Mouse (Mus musculus): ENCODE measurements around the gene Gm49388. TPM values are rescaled to one million over a fixed set of nuclear protein-coding genes. Genes with fewer than 3 reads are reported as not detected.

Gm49388 gene
- polyA plus RNA-seq, 1 experiment, result 1.4 TPM

DNA sequence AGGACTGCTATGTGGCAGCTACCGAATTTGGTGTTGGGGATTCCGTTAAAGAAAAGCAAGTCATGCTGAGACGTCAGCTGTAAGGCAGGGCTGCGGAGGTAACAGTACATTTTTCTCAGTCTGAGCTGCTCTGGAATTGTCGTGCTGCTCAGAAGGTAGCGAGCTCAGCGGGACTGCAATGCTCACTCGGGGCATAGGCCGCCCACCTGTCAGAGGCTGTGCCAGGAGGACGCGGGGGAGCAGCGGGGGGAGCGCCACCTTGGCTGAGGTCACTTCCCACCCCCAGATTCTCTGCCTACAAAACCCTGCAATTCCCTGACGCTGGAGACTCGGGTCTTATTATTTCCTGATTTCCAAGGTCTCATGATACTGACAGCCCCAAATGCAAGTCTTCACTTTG is 55.5 kb downstream of the Gm49388 start:
- TF ChIP-seq MYOD1 (IDR thresholded peaks at IDR 0.05; ENCODE audit: control insufficient read depth in 1 of 3, insufficient read length in 2 of 3, low read depth in 2 of 3) (peak in 2 of 3 experiments; percentile 11 to 60), MYOG (IDR thresholded peaks at IDR 0.05; ENCODE audit: control insufficient read depth in 1 of 3, insufficient read depth in 1 of 3, insufficient read length in 2 of 3, low read depth in 2 of 3) (peak in 1 of 3 experiments; percentile 30), REST (IDR thresholded peaks at IDR 0.05; ENCODE audit: insufficient read depth, insufficient read length) (no peak)
- Histone ChIP-seq H3K36me3 (ENCODE audit: control insufficient read depth, insufficient read depth) (peaks cover 16% of the 10 kb centered on the region), H3K27me3 (ENCODE audit: control insufficient read depth, insufficient read depth, insufficient read length) (no peaks in the 10 kb centered on the region), H3K4me3 (peak overlapping the region; percentile 94), H3K4me2 (ENCODE audit: low read depth) (peak overlapping the region; percentile 88), H3K79me2 (ENCODE audit: control insufficient read depth, insufficient read depth) (peaks cover 8% of the 10 kb centered on the region), H3ac (ENCODE audit: control insufficient read depth, insufficient read length) (peak overlapping the region; percentile 28)

DNA sequence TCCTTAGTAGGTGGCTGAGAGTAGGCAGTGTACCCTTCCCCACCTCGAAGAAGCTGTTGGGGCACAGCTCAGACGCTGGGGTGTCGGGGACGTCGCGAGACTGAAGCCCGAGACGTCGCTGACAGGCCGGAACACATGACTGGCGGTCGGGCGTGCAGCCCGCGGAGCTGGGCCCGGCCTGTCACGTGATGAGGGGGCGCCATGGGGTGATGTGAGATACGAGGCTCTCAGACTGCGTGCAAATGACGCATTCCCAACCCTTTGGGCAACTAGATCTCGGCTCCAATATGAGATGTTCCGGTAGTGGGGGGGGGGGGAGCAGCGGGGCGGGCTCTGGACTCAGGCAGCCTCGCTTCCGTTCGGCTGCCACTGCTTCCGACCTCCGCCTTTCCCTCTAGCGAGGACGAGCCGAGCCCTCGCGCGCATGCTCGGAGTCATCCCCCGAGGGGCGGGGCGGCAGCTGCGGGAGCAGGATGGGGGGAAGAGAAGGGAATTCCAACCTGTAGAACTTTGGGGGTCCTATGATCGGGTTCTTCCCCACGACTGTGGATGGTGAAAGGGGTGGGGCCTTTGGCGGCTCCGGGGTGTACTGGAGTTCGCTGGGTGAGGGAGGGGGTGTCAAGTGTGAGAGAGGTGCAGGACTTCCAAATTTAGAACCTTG is 56.1 kb downstream of the Gm49388 start:
- TF ChIP-seq MYOD1 (IDR thresholded peaks at IDR 0.05; ENCODE audit: control insufficient read depth in 1 of 3, insufficient read length in 2 of 3, low read depth in 2 of 3), result peak in 2 of 3 experiments; percentile 58 to 65
- peak; percentile 92 for TF ChIP-seq MAX (IDR thresholded peaks at IDR 0.05; ENCODE audit: low read depth)
- peak; percentile 62 for TF ChIP-seq E2F4 (IDR thresholded peaks at IDR 0.05; ENCODE audit: insufficient read depth)
- no peak for TF ChIP-seq TCF12 (IDR thresholded peaks at IDR 0.05; ENCODE audit: insufficient read depth, poor library complexity, severe bottlenecking)
- peak in 2 of 3 experiments; percentile 37 to 58 for TF ChIP-seq MYOG (IDR thresholded peaks at IDR 0.05; ENCODE audit: control insufficient read depth in 1 of 3, insufficient read depth in 1 of 3, insufficient read length in 2 of 3, low read depth in 2 of 3)
- TF ChIP-seq POLR2AphosphoS2 (IDR thresholded peaks at IDR 0.05; ENCODE audit: insufficient read length, low read depth), result peak; percentile 81
- TF ChIP-seq REST (IDR thresholded peaks at IDR 0.05; ENCODE audit: insufficient read depth, insufficient read length), result no peak
- TF ChIP-seq POLR2A (IDR thresholded peaks at IDR 0.05; ENCODE audit: insufficient read length, low read depth), result peak; percentile 75
- peak; percentile 89 for TF ChIP-seq USF1 (IDR thresholded peaks at IDR 0.05; ENCODE audit: low read depth)
- no peak for TF ChIP-seq SRF (IDR thresholded peaks at IDR 0.05; ENCODE audit: control insufficient read depth, insufficient read length, low read depth)
- TF ChIP-seq CEBPB (IDR thresholded peaks at IDR 0.05; ENCODE audit: insufficient read depth, poor library complexity, severe bottlenecking), result no peak
- TF ChIP-seq TCF3 (IDR thresholded peaks at IDR 0.05; ENCODE audit: insufficient read length, low read depth), result no peak
- H3K27me3 ChIP-seq (ENCODE audit: control insufficient read depth, insufficient read depth, insufficient read length), result no peaks in the 10 kb centered on the region
- peaks cover 21% of the 10 kb centered on the region for H3K36me3 ChIP-seq (ENCODE audit: control insufficient read depth, insufficient read depth)

GRCm38 (mm10) chr7:127842001-127842718 is 56.8 kb downstream of the Gm49388 start:
- Histone ChIP-seq H3K27me3 (ENCODE audit: control insufficient read depth, insufficient read depth, insufficient read length) (no peaks in the 10 kb centered on the region), H3K36me3 (ENCODE audit: control insufficient read depth, insufficient read depth) (peaks cover 24% of the 10 kb centered on the region), H3K4me3 (peak overlapping the region; percentile 94), H3K4me2 (ENCODE audit: low read depth) (peak overlapping the region; percentile 89), H3K79me2 (ENCODE audit: control insufficient read depth, insufficient read depth) (peaks cover 8% of the 10 kb centered on the region), H3ac (ENCODE audit: control insufficient read depth, insufficient read length) (peak overlapping the region; percentile 28)
- TF ChIP-seq MAX (IDR thresholded peaks at IDR 0.05; ENCODE audit: low read depth) (no peak), POLR2AphosphoS2 (IDR thresholded peaks at IDR 0.05; ENCODE audit: insufficient read length, low read depth) (peak; percentile 86), POLR2A (IDR thresholded peaks at IDR 0.05; ENCODE audit: insufficient read length, low read depth) (peak; percentile 63)

More for the DNA sequence above, 56.1 kb downstream of the Gm49388 start:
- Histone ChIP-seq H3K4me2 (ENCODE audit: low read depth) (peak overlapping the region; percentile 89), H3ac (ENCODE audit: control insufficient read depth, insufficient read length) (peak overlapping the region; percentile 28), H3K79me2 (ENCODE audit: control insufficient read depth, insufficient read depth) (peaks cover 8% of the 10 kb centered on the region), H3K4me3 (peak overlapping the region; percentile 94)

GRCm38 (mm10) chr7:127849973-127850875 is 64.8 kb downstream of the Gm49388 start:
- H3ac ChIP-seq (ENCODE audit: control insufficient read depth, insufficient read length), result no peak overlapping the region
- no peaks in the 10 kb centered on the region for H3K27me3 ChIP-seq (ENCODE audit: control insufficient read depth, insufficient read depth, insufficient read length)
- peak overlapping the region; percentile 85 for H3K4me2 ChIP-seq (ENCODE audit: low read depth)
- H3K36me3 ChIP-seq (ENCODE audit: control insufficient read depth, insufficient read depth), result peaks cover 13% of the 10 kb centered on the region
- TF ChIP-seq POLR2A (IDR thresholded peaks at IDR 0.05; ENCODE audit: insufficient read length, low read depth), result peak; percentile 52
- TF ChIP-seq MYOG (IDR thresholded peaks at IDR 0.05; ENCODE audit: control insufficient read depth in 1 of 3, insufficient read depth in 1 of 3, insufficient read length in 2 of 3, low read depth in 2 of 3), result peak in 2 of 3 experiments; percentile 35 to 37
- TF ChIP-seq E2F4 (IDR thresholded peaks at IDR 0.05; ENCODE audit: insufficient read depth), result no peak
- TF ChIP-seq MYOD1 (IDR thresholded peaks at IDR 0.05; ENCODE audit: control insufficient read depth in 1 of 3, insufficient read length in 2 of 3, low read depth in 2 of 3), result peak in 1 of 3 experiments; percentile 42
- peak; percentile 72 for TF ChIP-seq POLR2AphosphoS2 (IDR thresholded peaks at IDR 0.05; ENCODE audit: insufficient read length, low read depth)
- TF ChIP-seq USF1 (IDR thresholded peaks at IDR 0.05; ENCODE audit: low read depth), result peak; percentile 27
- TF ChIP-seq REST (IDR thresholded peaks at IDR 0.05; ENCODE audit: insufficient read depth, insufficient read length), result no peak
- H3K79me2 ChIP-seq (ENCODE audit: control insufficient read depth, insufficient read depth), result no peaks in the 10 kb centered on the region
- H3K4me3 ChIP-seq, result peak overlapping the region; percentile 0

Measured in myocyte (in vitro differentiated cells).